Mouse (Mus musculus) neural tube, embryonic 11.5 days (tissue): Measurements from ENCODE around the gene Kcnj9. TPM values are rescaled to one million over a fixed set of nuclear protein-coding genes. Genes with fewer than 3 reads are reported as not detected.

ENCODE experiments used
- ATAC-seq: fragments of 200-750 bp; cut with Nextera tagmentation; 2 replicates; pipeline ENCODE4 v1.8.0; 2017; ENCODE audit warnings: moderate number of reproducible peaks, mild to moderate bottlenecking, moderate TSS enrichment, moderate library complexity; ENCODE audit not compliant: insufficient read depth, low FRiP score, low TSS enrichment
- DNase-seq: peaks from one replicate; pipeline ENCODE4 v3.0.0-alpha.2; 2015; ENCODE audit warnings: low spot score
- H3K27ac ChIP-seq: fragments of 300-500 bp; sonication (generic); 2 replicates; pipeline ENCODE4 v1.5.1; 2014; ENCODE audit warnings: low read depth, mild to moderate bottlenecking, low read length
- H3K27me3 ChIP-seq: fragments of 300-500 bp; sonication (generic); 2 replicates; pipeline ENCODE4 v1.6.1; 2014; ENCODE audit warnings: mild to moderate bottlenecking, low read length, mixed read lengths; ENCODE audit not compliant: control insufficient read depth, insufficient read depth
- H3K36me3 ChIP-seq: fragments of 300-500 bp; sonication (generic); 2 replicates; pipeline ENCODE4 v1.6.1; 2014; ENCODE audit warnings: mild to moderate bottlenecking, low read length, moderate library complexity, mixed read lengths; ENCODE audit not compliant: control insufficient read depth, insufficient read depth
- H3K4me1 ChIP-seq: fragments of 300-500 bp; sonication (generic); 2 replicates; pipeline ENCODE4 v1.6.1; 2014; ENCODE audit warnings: low read length, mixed read lengths; ENCODE audit not compliant: control insufficient read depth, insufficient read depth
- H3K4me2 ChIP-seq: fragments of 300-500 bp; sonication (generic); 2 replicates; pipeline ENCODE4 v1.6.1; 2014; ENCODE audit warnings: low read depth, mild to moderate bottlenecking, moderate library complexity
- H3K4me3 ChIP-seq: fragments of 300-500 bp; sonication (generic); 2 replicates; pipeline ENCODE4 v1.5.1; 2014; ENCODE audit warnings: low read depth, low read length
- H3K9ac ChIP-seq: fragments of 300-500 bp; sonication (generic); 2 replicates; pipeline ENCODE4 v1.6.1; 2014; ENCODE audit warnings: mild to moderate bottlenecking, low read length
- H3K9me3 ChIP-seq: fragments of 300-500 bp; sonication (generic); 2 replicates; pipeline ENCODE4 v1.6.1; 2016; ENCODE audit warnings: low read length; ENCODE audit not compliant: control insufficient read depth
- WGBS: fragments of 180-500 bp; shearing (Covaris S2); extraction: QIAGEN DNeasy Blood & Tissue Kit; methylation state at CpG from one replicate; pipeline ENCODE4 v1.1.7; 2014; 5-methylcytosine and 5-hydroxymethylcytosine counted together
- polyA plus RNA-seq: library from polyadenylated mRNA; unstranded; fragments of >200 nt; fragmentation: Nextera tagmentation; extraction: Ambion mirVana; gene quantifications from 2 replicates; pipeline ENCODE4 v1.2.1, GENCODE M21; 2014

Kcnj9 gene
- polyA plus RNA-seq, 1 experiment from 2014 or later, result 0.84 TPM

GRCm38 (mm10) chr1:172296816-172297510 is 32.2 kb downstream of the Kcnj9 start:
- ATAC-seq (no peak), DNase-seq (no peak)
- Histone ChIP-seq H3K4me1 (peaks cover 6% of the 10 kb centered on the region), H3K9me3 (no peaks in the 10 kb centered on the region), H3K9ac (no peak overlapping the region), H3K4me2 (peak overlapping the region; percentile 14), H3K27ac (0 out of 2 replicates have a peak overlapping the region, but pooled peaks have one; percentile 30), H3K36me3 (no peaks in the 10 kb centered on the region), H3K4me3 (no peak overlapping the region), H3K27me3 (no peaks in the 10 kb centered on the region)
- WGBS, result 82% methylated on average over 6 of the region's 6 CpGs

- H3K4me2 ChIP-seq, result no peak overlapping the region
- no peaks in the 10 kb centered on the region for H3K36me3 ChIP-seq
- no peaks in the 10 kb centered on the region for H3K27me3 ChIP-seq
- H3K27ac ChIP-seq, result no peak overlapping the region
- no peak overlapping the region for H3K4me3 ChIP-seq
- WGBS, result 68% methylated on average over 4 of the region's 4 CpGs
- ATAC-seq (no peak), DNase-seq (no peak)
- peaks cover 3% of the 10 kb centered on the region for H3K4me1 ChIP-seq
- H3K9ac ChIP-seq, result no peak overlapping the region
- no peaks in the 10 kb centered on the region for H3K9me3 ChIP-seq
Measured at GRCm38 (mm10) chr1:172295751-172296197, 33.3 kb downstream of the Kcnj9 start.

- no peak for DNase-seq
- H3K4me2 ChIP-seq, result no peak overlapping the region
- no peak overlapping the region for H3K4me3 ChIP-seq
Measured at GRCm38 (mm10) chr1:172293449-172293848, 35.7 kb downstream of the Kcnj9 start.

GRCm38 (mm10) chr1:172292880-172293279 is 36.2 kb downstream of the Kcnj9 start:
- H3K27ac ChIP-seq, result no peak overlapping the region
- no peak overlapping the region for H3K4me2 ChIP-seq
- no peak for ATAC-seq
- no peak overlapping the region for H3K4me3 ChIP-seq
- no peak for DNase-seq
- H3K36me3 ChIP-seq, result no peaks in the 10 kb centered on the region
- H3K4me1 ChIP-seq, result peaks cover 2% of the 10 kb centered on the region
- WGBS, result 84% methylated on average over 2 of the region's 2 CpGs
- no peaks in the 10 kb centered on the region for H3K9me3 ChIP-seq
- H3K9ac ChIP-seq, result no peak overlapping the region
- H3K27me3 ChIP-seq, result no peaks in the 10 kb centered on the region

More at GRCm38 (mm10) chr1:172293449-172293848, 35.7 kb downstream of the Kcnj9 start:
- no peak overlapping the region for H3K27ac ChIP-seq
- no peaks in the 10 kb centered on the region for H3K9me3 ChIP-seq
- ATAC-seq, result no peak
- peaks cover 3% of the 10 kb centered on the region for H3K4me1 ChIP-seq
- WGBS, result 88% methylated on average over 11 of the region's 11 CpGs
- H3K9ac ChIP-seq, result no peak overlapping the region
- no peaks in the 10 kb centered on the region for H3K36me3 ChIP-seq
- no peaks in the 10 kb centered on the region for H3K27me3 ChIP-seq

- Histone ChIP-seq H3K9me3 (no peaks in the 10 kb centered on the region), H3K9ac (no peak overlapping the region), H3K4me1 (no peaks in the 10 kb centered on the region), H3K27me3 (no peaks in the 10 kb centered on the region), H3K4me3 (no peak overlapping the region), H3K27ac (no peak overlapping the region), H3K4me2 (no peak overlapping the region), H3K36me3 (no peaks in the 10 kb centered on the region)
- DNase-seq (no peak), ATAC-seq (no peak)
- 88% methylated on average over 3 of the region's 3 CpGs for WGBS
Measured at GRCm38 (mm10) chr1:172289617-172289946, 39.5 kb downstream of the Kcnj9 start.

- Histone ChIP-seq H3K27me3 (no peaks in the 10 kb centered on the region), H3K36me3 (no peaks in the 10 kb centered on the region), H3K4me1 (no peaks in the 10 kb centered on the region), H3K9me3 (no peaks in the 10 kb centered on the region), H3K27ac (no peak overlapping the region), H3K4me2 (no peak overlapping the region), H3K9ac (no peak overlapping the region), H3K4me3 (no peak overlapping the region)
- DNase-seq (no peak), ATAC-seq (no peak)
- 94% methylated on average over 11 of the region's 11 CpGs for WGBS
Measured at GRCm38 (mm10) chr1:172288900-172289616, 40.1 kb downstream of the Kcnj9 start.

- no peaks in the 10 kb centered on the region for H3K27me3 ChIP-seq
- no peaks in the 10 kb centered on the region for H3K36me3 ChIP-seq
- ATAC-seq (no peak), DNase-seq (no peak)
- H3K9me3 ChIP-seq, result no peaks in the 10 kb centered on the region
- H3K4me3 ChIP-seq, result no peak overlapping the region
- no peak overlapping the region for H3K4me2 ChIP-seq
- no peak overlapping the region for H3K9ac ChIP-seq
- H3K27ac ChIP-seq, result no peak overlapping the region
- WGBS, result 86% methylated on average over 5 of the region's 5 CpGs
- H3K4me1 ChIP-seq, result no peaks in the 10 kb centered on the region
Measured at GRCm38 (mm10) chr1:172286740-172287139, 42.4 kb downstream of the Kcnj9 start.

GRCm38 (mm10) chr1:172284221-172284620 is 44.9 kb downstream of the Kcnj9 start:
- H3K9ac ChIP-seq, result no peak overlapping the region
- H3K4me2 ChIP-seq, result no peak overlapping the region
- no peak overlapping the region for H3K27ac ChIP-seq
- H3K4me1 ChIP-seq, result no peaks in the 10 kb centered on the region
- no peaks in the 10 kb centered on the region for H3K27me3 ChIP-seq
- H3K4me3 ChIP-seq, result no peak overlapping the region
- 87% methylated on average over 14 of the region's 14 CpGs for WGBS
- DNase-seq, result no peak
- H3K9me3 ChIP-seq, result no peaks in the 10 kb centered on the region
- no peaks in the 10 kb centered on the region for H3K36me3 ChIP-seq
- no peak for ATAC-seq

GRCm38 (mm10) chr1:172283073-172283472 is 46.0 kb downstream of the Kcnj9 start:
- no peaks in the 10 kb centered on the region for H3K4me1 ChIP-seq
- no peaks in the 10 kb centered on the region for H3K9me3 ChIP-seq
- H3K4me3 ChIP-seq, result no peak overlapping the region
- no peaks in the 10 kb centered on the region for H3K27me3 ChIP-seq
- no peak for ATAC-seq
- H3K36me3 ChIP-seq, result no peaks in the 10 kb centered on the region
- no peak for DNase-seq
- 92% methylated on average over 6 of the region's 6 CpGs for whole genome bisulfite sequencing
- H3K9ac ChIP-seq, result no peak overlapping the region
- no peak overlapping the region for H3K27ac ChIP-seq
- no peak overlapping the region for H3K4me2 ChIP-seq
